Mouse (Mus musculus): ENCODE measurements around the gene Ccdc102a.

GRCm38 (mm10) chr8:94967554-94967953, 49.7 kb upstream of the Ccdc102a start:
- TF ChIP-seq CTCF (IDR thresholded peaks at IDR 0.05; ENCODE audit: control insufficient read depth, insufficient read depth, insufficient read length) (no peak), MAX (IDR thresholded peaks at IDR 0.05) (no peak), MYOD1 (IDR thresholded peaks at IDR 0.05; ENCODE audit: control insufficient read depth, insufficient read length, low read depth) (no peak), MYOG (IDR thresholded peaks at IDR 0.05; ENCODE audit: control insufficient read depth, extremely low read depth, insufficient read length) (no peak), USF1 (IDR thresholded peaks at IDR 0.05; ENCODE audit: low read depth) (no peak), CEBPB (IDR thresholded peaks at IDR 0.05; ENCODE audit: low read depth) (no peak)

All from C2C12 (cell line).